Mouse (Mus musculus) heart, adult 2 months (tissue): Measurements from ENCODE around the gene Bcl2l12.
"Not testable (repeated sequence)": the region's sequence is repeated elsewhere in the genome, so short reads cannot be mapped to it uniquely, and the experiment has no call there.

Experiments
- EP300 ChIP-seq: fragments of 200-500 bp; IDR thresholded peaks from 2 replicates; pipeline ENCODE4 v1.6.1; 2011; ENCODE audit warnings: low read depth, low read length, control low read depth; ENCODE audit not compliant: insufficient read depth
- POLR2A ChIP-seq: fragments of 200-500 bp; IDR thresholded peaks from 2 replicates; pipeline ENCODE4 v1.6.1; 2011; ENCODE audit warnings: mild to moderate bottlenecking, low read depth, low read length, control low read depth; ENCODE audit not compliant: insufficient read depth

DNA sequence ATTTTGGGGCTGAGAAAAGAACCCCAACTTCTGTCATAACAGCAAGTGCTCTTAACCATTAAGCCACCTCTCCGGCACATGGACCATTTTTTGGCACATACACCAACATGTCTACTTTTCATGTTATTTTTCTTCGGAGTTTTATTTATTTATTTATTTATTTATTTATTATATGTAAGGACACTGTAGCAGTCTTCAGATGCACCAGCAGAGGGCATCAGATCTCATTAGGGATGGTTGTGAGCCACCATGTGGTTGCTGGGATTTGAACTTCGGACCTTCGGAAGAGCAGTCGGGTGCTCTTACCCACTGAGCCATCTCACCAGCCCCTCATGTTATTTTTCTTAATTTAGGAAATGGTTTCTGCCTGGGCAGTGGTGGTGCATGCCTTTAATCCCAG, 25.2 kb upstream of the Bcl2l12 start:
- TF ChIP-seq POLR2A = peak; percentile 3; the same call in 1 of the 2 replicates
- not testable (repeated sequence) for TF ChIP-seq EP300
